19 mouse cellular contexts compared by ENCODE assay signal in genomic region chr4:125515646-125516045, GRCm38 (mm10). TPM values are rescaled to one million over a fixed set of nuclear protein-coding genes. Genes with fewer than 3 reads are reported as not detected.
DNase-seq lines count a peak whose midpoint lies in the region; ATAC-seq and TF ChIP-seq lines count a peak whose summit lies in the region.
"Had no signal": no experiment of that assay in that cellular context is flagged by ENCODE, and none has a peak within 500 bp of the region (broad histone marks: within the 10 kb centered on the region; RNA-seq: fewer than 3 reads in every experiment).

No protein-coding gene starts in this region.

- 40% methylated on average over 13 of the region's 13 CpGs for WGBS in hindbrain, embryonic 12.5 days
- WGBS in hindbrain, postnatal 0 days, result 41% methylated on average over 13 of the region's 13 CpGs
- 43% methylated on average over 13 of the region's 13 CpGs for WGBS in forebrain, postnatal 0 days

- ATAC-seq in hindbrain, embryonic 12.5 days (ENCODE audit: low FRiP score), result no peak
- ATAC-seq in hindbrain, postnatal 0 days, result no peak
- ATAC-seq in forebrain, postnatal 0 days, result peak; percentile 66
- ATAC-seq in inflammation-experienced regulatory T-cells, adult 6 months, result no peak
- ATAC-seq: lung, postnatal 0 days had no signal

- H3K9me3 ChIP-seq in hindbrain, embryonic 12.5 days (replicated peaks), result no peaks in the 10 kb centered on the region
- H3K9me3 ChIP-seq in hindbrain, postnatal 0 days (ENCODE audit: low read length), result no peaks in the 10 kb centered on the region
- H3K9me3 ChIP-seq in forebrain, postnatal 0 days (ENCODE audit: low read length), result no peaks in the 10 kb centered on the region
- H3K9me3 ChIP-seq: limb, embryonic 13.5 days; neural tube, embryonic 13.5 days had no signal

- no peak for TF ChIP-seq CTCF in hindbrain, postnatal 0 days (IDR thresholded peaks at IDR 0.05; ENCODE audit: low read depth)
- no peak for TF ChIP-seq CTCF in forebrain, postnatal 0 days (IDR thresholded peaks at IDR 0.05; ENCODE audit: low read depth)

- H3K4me2 ChIP-seq in hindbrain, embryonic 12.5 days (replicated peaks), result no peak overlapping the region
- no peak overlapping the region for H3K4me2 ChIP-seq in hindbrain, postnatal 0 days (ENCODE audit: low read depth, low read length)
- H3K4me2 ChIP-seq in forebrain, postnatal 0 days (ENCODE audit: low read depth), result no peak overlapping the region
- H3K4me2 ChIP-seq: limb, embryonic 13.5 days; neural tube, embryonic 13.5 days had no signal

- no peaks in the 10 kb centered on the region for H3K27me3 ChIP-seq in hindbrain, embryonic 12.5 days
- H3K27me3 ChIP-seq in hindbrain, postnatal 0 days (ENCODE audit: insufficient read depth, low read length), result no peaks in the 10 kb centered on the region
- no peaks in the 10 kb centered on the region for H3K27me3 ChIP-seq in forebrain, postnatal 0 days (ENCODE audit: insufficient read depth, low read length)

- H3K4me3 ChIP-seq in hindbrain, embryonic 12.5 days, result no peak overlapping the region
- no peak overlapping the region for H3K4me3 ChIP-seq in hindbrain, postnatal 0 days (ENCODE audit: low read length)
- no peak overlapping the region for H3K4me3 ChIP-seq in forebrain, postnatal 0 days (ENCODE audit: low read depth, low read length)
- H3K4me3 ChIP-seq: limb, embryonic 13.5 days; neural tube, embryonic 13.5 days had no signal

- no peak overlapping the region for H3K9ac ChIP-seq in hindbrain, embryonic 12.5 days
- no peak overlapping the region for H3K9ac ChIP-seq in hindbrain, postnatal 0 days (replicated peaks; ENCODE audit: low read length)
- no peak overlapping the region for H3K9ac ChIP-seq in forebrain, postnatal 0 days
- H3K9ac ChIP-seq: limb, embryonic 13.5 days; liver, embryonic 14.5 days; neural tube, embryonic 13.5 days had no signal

- peak overlapping the region; percentile 30; the same call in 1 of the 2 replicates for H3K27ac ChIP-seq in hindbrain, embryonic 12.5 days
- H3K27ac ChIP-seq in hindbrain, postnatal 0 days, result no peak overlapping the region
- H3K27ac ChIP-seq in forebrain, postnatal 0 days (ENCODE audit: low read depth, low read length), result no peak overlapping the region
- H3K27ac ChIP-seq: limb, embryonic 13.5 days; liver, embryonic 14.5 days; neural tube, embryonic 13.5 days had no signal

- peaks cover 21% of the 10 kb centered on the region for H3K4me1 ChIP-seq in hindbrain, embryonic 12.5 days
- H3K4me1 ChIP-seq in hindbrain, postnatal 0 days (ENCODE audit: insufficient read depth, low read length), result peaks cover 6% of the 10 kb centered on the region; the same call in 1 of the 2 replicates
- no peaks in the 10 kb centered on the region for H3K4me1 ChIP-seq in forebrain, postnatal 0 days (ENCODE audit: insufficient read depth)

- no peaks in the 10 kb centered on the region for H3K36me3 ChIP-seq in hindbrain, embryonic 12.5 days
- no peaks in the 10 kb centered on the region for H3K36me3 ChIP-seq in hindbrain, postnatal 0 days (ENCODE audit: insufficient read depth, low read length)
- no peaks in the 10 kb centered on the region for H3K36me3 ChIP-seq in forebrain, postnatal 0 days (ENCODE audit: insufficient read depth)
- H3K36me3 ChIP-seq: G1E; limb, embryonic 13.5 days; neural tube, embryonic 13.5 days had no signal

- DNase-seq in hindbrain, postnatal 0 days (ENCODE audit: low spot score), result no peak
- DNase-seq in 3134 (ENCODE audit: extremely low read depth, insufficient read length, low spot score) (peak; percentile 33), MN1 (ENCODE audit: low spot score) (peak; percentile 26)
- DNase-seq in forebrain, postnatal 0 days, result no peak
- DNase-seq in cerebellum, adult 11 months, result no peak
- DNase-seq: embryo, embryonic 11 days; heart, postnatal 4 days; kidney, adult 2 months; kidney, postnatal 25 days; layer of hippocampus, adult 9-11 months; thymus, postnatal 36 days had no signal

RNA-seq across cellular contexts. Expression of gene Grik3, which starts 25.1 kb away (rescaled TPM):
- 3.7 and 3.8 TPM in 2 replicates for polyA plus RNA-seq in hindbrain, embryonic 12.5 days (2016; fragmentation: Nextera tagmentation; extraction: Ambion mirVana)
- total RNA-seq in hindbrain, postnatal 0 days (2014; rRNA removed), result 30.1 and 32.0 TPM in 2 replicates
- 4.2 TPM in 2 replicates for polyA plus RNA-seq in hindbrain, postnatal 0 days (2015; fragmentation: Nextera tagmentation; extraction: Ambion mirVana)
- total RNA-seq in forebrain, postnatal 0 days (2014; rRNA removed), result 21.5 and 23.1 TPM in 2 replicates
- polyA plus RNA-seq in forebrain, postnatal 0 days (2015; fragmentation: Nextera tagmentation; extraction: Ambion mirVana), result 2.8 and 4.3 TPM in 2 replicates
- polyA plus RNA-seq in inflammation-experienced regulatory T-cells, adult 6 months (2017; shearing (Covaris generic)), result not detected
- total RNA-seq: megakaryocyte progenitor cell, adult 5-6 weeks had no signal
- polyA plus RNA-seq: G1E; lung, postnatal 0 days had no signal

Comparison
In these comparisons a context has a peak if more than half of its experiments do, and no peak if none do; other contexts are left out.
1. DNase-seq: peak in 3134 (single experiment) and MN1 (single experiment); none in hindbrain, postnatal 0 days (single experiment), forebrain, postnatal 0 days (single experiment) and cerebellum, adult 11 months (single experiment).